Mouse (Mus musculus): ENCODE results near the gene Defa25. TPM values are rescaled to one million over a fixed set of nuclear protein-coding genes. Genes with fewer than 3 reads are reported as not detected.
"Not testable (repeated sequence)": the region's sequence is repeated elsewhere in the genome, so short reads cannot be mapped to it uniquely, and the experiment has no call there.

The Defa25 gene
- polyA plus RNA-seq (2015; fragmentation: Nextera tagmentation; extraction: Ambion mirVana): not detected in 2 replicates

DNA sequence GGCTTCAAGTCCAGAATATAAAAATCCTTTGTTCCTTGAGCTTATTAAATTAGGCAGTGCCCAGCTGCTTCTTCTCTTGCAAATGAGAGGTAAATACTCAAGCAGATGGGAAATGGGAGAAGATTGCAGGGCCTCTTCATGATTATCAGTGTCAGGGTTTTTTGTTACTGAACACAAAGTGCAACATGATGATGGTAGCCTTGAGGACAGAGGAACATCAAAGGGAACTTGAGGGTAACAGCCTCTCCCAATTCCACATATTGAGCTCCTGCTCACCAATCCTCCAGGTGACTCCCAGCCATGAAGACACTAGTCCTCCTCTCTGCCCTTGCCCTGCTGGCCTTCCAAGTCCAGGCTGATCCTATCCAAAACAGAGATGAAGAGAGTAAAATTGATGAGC, at the start of gene Defa25:
Gene Defa25 (plus strand): TSS at position 301 of the 400 bp plus-strand sequence.
- DNase-seq (ENCODE audit: low spot score): not testable (repeated sequence)

DNA sequence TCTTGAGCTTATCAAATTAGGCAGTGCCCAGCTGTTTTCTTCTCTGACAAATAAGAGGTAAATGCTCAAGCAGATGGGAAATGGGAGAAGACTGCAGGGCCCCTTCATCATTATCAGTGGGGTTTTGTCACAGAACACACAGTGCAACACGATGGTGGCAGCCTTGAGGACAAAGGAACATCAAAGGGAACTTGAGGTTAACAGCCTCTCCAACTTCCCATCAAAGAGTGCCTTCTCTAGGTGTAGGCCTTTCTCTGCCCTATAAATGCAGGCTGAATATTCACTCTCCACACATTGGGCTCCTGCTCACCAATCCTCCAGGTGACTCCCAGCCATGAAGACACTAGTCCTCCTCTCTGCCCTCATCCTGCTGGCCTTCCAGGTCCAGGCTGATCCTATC, 29.5 kb upstream of the Defa25 start, which contains the start of gene Defa23:
Gene Defa23 (plus strand): TSS at position 301 of the 400 bp plus-strand sequence.
- DNase-seq (ENCODE audit: low spot score): not testable (repeated sequence)

DNA sequence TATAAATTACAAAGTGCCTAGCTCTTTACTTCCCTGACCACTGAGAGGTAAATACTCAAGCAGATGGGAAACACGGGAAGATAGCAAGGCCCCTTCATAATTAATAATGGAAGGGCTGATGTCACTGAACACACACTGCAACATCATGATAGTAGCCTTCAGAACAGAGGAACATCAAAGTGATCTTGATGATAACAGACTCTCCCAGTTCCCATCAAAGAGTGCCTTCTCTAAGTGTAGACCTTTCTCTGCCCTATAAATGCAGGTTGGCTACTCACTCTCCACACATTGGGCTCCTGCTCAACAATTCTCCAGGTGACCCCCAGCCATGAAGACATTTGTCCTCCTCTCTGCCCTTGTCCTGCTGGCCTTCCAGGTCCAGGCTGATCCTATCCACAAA, 19.5 kb upstream of the Defa25 start, which contains the start of gene Defa35:
Gene Defa35 (plus strand): TSS at position 301 of the 400 bp plus-strand sequence.
- DNase-seq (ENCODE audit: low spot score): not testable (repeated sequence)

DNA sequence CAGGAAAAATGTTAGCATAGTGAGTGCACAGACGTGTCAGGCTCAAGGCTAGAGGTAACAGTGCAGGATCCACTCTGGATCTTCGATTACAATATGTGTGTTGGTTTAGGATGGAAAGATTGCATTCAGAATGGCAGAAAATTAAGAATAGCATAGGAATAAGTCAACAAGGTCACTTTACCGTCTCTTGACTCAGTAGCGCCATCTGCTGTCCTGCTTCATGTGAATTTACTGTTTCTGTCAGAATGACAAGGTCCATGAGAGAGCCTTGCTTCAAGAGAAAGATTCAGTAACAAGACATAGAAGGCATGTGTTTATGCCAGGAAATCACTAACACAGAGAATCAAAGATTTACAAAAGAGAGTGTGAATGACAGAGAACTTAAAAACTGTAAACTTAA, 8.9 kb downstream of the Defa25 start:
- DNase-seq (ENCODE audit: low spot score): no peak

DNA sequence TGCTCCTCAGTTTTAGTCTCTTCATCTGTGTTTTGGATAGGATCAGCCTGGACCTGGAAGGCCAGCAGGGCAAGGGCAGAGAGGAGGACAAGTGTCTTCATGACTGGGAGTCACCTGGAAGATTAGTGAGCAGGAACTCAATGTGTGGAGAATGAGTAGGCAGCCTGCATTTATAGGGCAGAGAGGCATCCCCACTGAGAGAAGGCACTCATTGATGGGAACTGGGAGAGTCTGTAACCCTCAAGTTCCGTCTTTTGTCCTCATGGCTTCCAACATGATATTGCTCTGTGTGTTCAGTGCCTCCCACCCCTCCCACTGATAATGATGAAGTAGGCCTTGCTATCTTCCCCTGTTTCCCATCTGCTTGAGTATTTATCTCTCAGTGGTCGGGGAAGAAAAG, 11.7 kb downstream of the Defa25 start, which contains the start of gene Gm14851:
Gene Gm14851 (minus strand): TSS at position 101 of the 400 bp plus-strand sequence.
- DNase-seq (ENCODE audit: low spot score): not testable (repeated sequence)

DNA sequence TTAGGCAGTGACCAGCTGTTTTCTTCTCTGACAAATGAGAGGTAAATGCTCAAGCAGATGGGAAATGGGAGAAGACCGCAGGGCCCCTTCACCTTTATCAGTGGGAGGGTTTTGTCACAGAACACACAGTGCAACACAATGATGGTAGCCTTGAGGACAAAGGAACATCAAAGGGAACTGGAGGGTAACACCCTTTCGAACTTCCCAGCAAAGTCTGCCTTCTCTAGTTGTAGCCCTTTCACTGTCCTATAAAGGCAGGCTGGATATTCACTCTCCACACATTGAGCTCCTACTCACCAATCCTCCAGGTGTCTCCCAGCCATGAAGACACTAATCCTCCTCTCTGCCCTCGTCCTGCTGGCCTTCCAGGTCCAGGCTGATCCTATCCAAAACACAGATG, 50.1 kb downstream of the Defa25 start, which contains the start of gene Defa30:
Gene Defa30 (plus strand): TSS at position 301 of the 400 bp plus-strand sequence.
- not testable (repeated sequence) for DNase-seq (ENCODE audit: low spot score)

Other genes starting within 250 kb of the Defa25 start
- not detected in 2 replicates for gene Defb33, start 191.8 kb upstream of the Defa25 start, polyA plus RNA-seq (2015; fragmentation: Nextera tagmentation; extraction: Ambion mirVana)
- gene Gm15056, start 181.8 kb upstream of the Defa25 start, polyA plus RNA-seq (2015; fragmentation: Nextera tagmentation; extraction: Ambion mirVana): 0.55 and 0.82 TPM in 2 replicates
- not detected in 2 replicates for gene Gm6040, start 162.4 kb upstream of the Defa25 start, polyA plus RNA-seq (2015; fragmentation: Nextera tagmentation; extraction: Ambion mirVana)
- gene AY761185, start 139.7 kb upstream of the Defa25 start, polyA plus RNA-seq (2015; fragmentation: Nextera tagmentation; extraction: Ambion mirVana): not detected in 2 replicates
- 1.2 and 1.4 TPM in 2 replicates for gene Defa21, start 58.9 kb upstream of the Defa25 start, polyA plus RNA-seq (2015; fragmentation: Nextera tagmentation; extraction: Ambion mirVana)
- gene Defa23, start 29.4 kb upstream of the Defa25 start, polyA plus RNA-seq (2015; fragmentation: Nextera tagmentation; extraction: Ambion mirVana): not detected in 2 replicates
- not detected in 2 replicates for gene Defa35, start 19.4 kb upstream of the Defa25 start, polyA plus RNA-seq (2015; fragmentation: Nextera tagmentation; extraction: Ambion mirVana)
- gene Gm14851, start 11.6 kb downstream of the Defa25 start, polyA plus RNA-seq (2015; fragmentation: Nextera tagmentation; extraction: Ambion mirVana): 0.77 TPM in 1 of 2 replicates, not detected in the other
- not detected in 2 replicates for gene Defa30, start 50.2 kb downstream of the Defa25 start, polyA plus RNA-seq (2015; fragmentation: Nextera tagmentation; extraction: Ambion mirVana)
- gene Defa22, start 77.8 kb downstream of the Defa25 start, polyA plus RNA-seq (2015; fragmentation: Nextera tagmentation; extraction: Ambion mirVana): not detected in 2 replicates
- 0.74 TPM in 1 of 2 replicates, not detected in the other for gene Defa31, start 107.2 kb downstream of the Defa25 start, polyA plus RNA-seq (2015; fragmentation: Nextera tagmentation; extraction: Ambion mirVana)
- gene Gm15293, start 117.1 kb downstream of the Defa25 start, polyA plus RNA-seq (2015; fragmentation: Nextera tagmentation; extraction: Ambion mirVana): not detected in 2 replicates
- gene Gm15292, start 165.3 kb downstream of the Defa25 start, polyA plus RNA-seq (2015; fragmentation: Nextera tagmentation; extraction: Ambion mirVana): not detected in 2 replicates
- not detected in 2 replicates for gene Defa27, start 231.1 kb downstream of the Defa25 start, polyA plus RNA-seq (2015; fragmentation: Nextera tagmentation; extraction: Ambion mirVana)
- 0.28 and 0.34 TPM in 2 replicates for gene Defa29, start 242.6 kb downstream of the Defa25 start, polyA plus RNA-seq (2015; fragmentation: Nextera tagmentation; extraction: Ambion mirVana)